Mouse (Mus musculus): ENCODE data around the gene Cdk19.

GRCm38 (mm10) chr10:40523312-40523975 lies 184.1 kb downstream of the Cdk19 start:
- TF ChIP-seq CHD2 (IDR thresholded peaks at IDR 0.05; ENCODE audit: low read length) (no peak), CTCF (conservative IDR thresholded peaks at IDR 0.05 in 1 of 2, IDR thresholded peaks at IDR 0.05 in 1 of 2; ENCODE audit: low read depth in 2 of 2, low read length in 2 of 2) (no peak), PAX5 (IDR thresholded peaks at IDR 0.05; ENCODE audit: low read length) (no peak), TCF12 (IDR thresholded peaks at IDR 0.05; ENCODE audit: low read depth, low read length) (no peak), ZC3H11A (IDR thresholded peaks at IDR 0.05; ENCODE audit: low read depth, low read length) (no peak), POLR2A (IDR thresholded peaks at IDR 0.05; ENCODE audit: low read depth, low read length) (no peak), SMC3 (IDR thresholded peaks at IDR 0.05; ENCODE audit: low read depth, low read length) (no peak)

All from CH12.LX (cell line).